10 mouse cellular contexts compared by ENCODE assay signal in genomic region chr11:67153123-67153522, GRCm38 (mm10). TPM values are rescaled to one million over a fixed set of nuclear protein-coding genes. Genes with fewer than 3 reads are reported as not detected.
DNase-seq lines count a peak whose midpoint lies in the region; ATAC-seq and TF ChIP-seq lines count a peak whose summit lies in the region.
"Had no signal": no experiment of that assay in that cellular context is flagged by ENCODE, and none has a peak within 500 bp of the region (broad histone marks: within the 10 kb centered on the region; RNA-seq: fewer than 3 reads in every experiment).

No protein-coding gene starts in this region.

- no peak for TF ChIP-seq POLR2A in thymus, adult 2 months (IDR thresholded peaks at IDR 0.05; ENCODE audit: control insufficient read depth, extremely low read depth, insufficient read depth, low read length, poor library complexity)

- H3K4me2 ChIP-seq in hindbrain, embryonic 16.5 days (ENCODE audit: low read length), result no peak overlapping the region
- H3K4me2 ChIP-seq in hindbrain, embryonic 12.5 days (replicated peaks), result no peak overlapping the region

- no peak overlapping the region for H3K4me3 ChIP-seq in hindbrain, embryonic 16.5 days (ENCODE audit: low read length)
- H3K4me3 ChIP-seq in hindbrain, embryonic 12.5 days, result no peak overlapping the region
- no peak overlapping the region for H3K4me3 ChIP-seq in gastrocnemius, adult 2 months
- H3K4me3 ChIP-seq in limb, embryonic 10.5 days, result no peak overlapping the region
- no peak overlapping the region for H3K4me3 ChIP-seq in thymus, adult 2 months (ENCODE audit: control insufficient read depth, insufficient read depth, low read length)

- TF ChIP-seq CTCF in gastrocnemius, adult 2 months (IDR thresholded peaks at IDR 0.05), result no peak
- no peak for TF ChIP-seq CTCF in thymus, adult 2 months (IDR thresholded peaks at IDR 0.05; ENCODE audit: borderline replicate concordance, control insufficient read depth, extremely low read depth, insufficient read depth, low read length, poor library complexity)

- no peaks in the 10 kb centered on the region for H3K4me1 ChIP-seq in hindbrain, embryonic 16.5 days (ENCODE audit: control insufficient read depth, insufficient read depth, low read depth, low read length)
- no peaks in the 10 kb centered on the region for H3K4me1 ChIP-seq in hindbrain, embryonic 12.5 days
- no peaks in the 10 kb centered on the region for H3K4me1 ChIP-seq in limb, embryonic 10.5 days
- no peaks in the 10 kb centered on the region for H3K4me1 ChIP-seq in thymus, adult 2 months (replicated peaks; ENCODE audit: control insufficient read depth, insufficient read depth, low read length)

- H3K9ac ChIP-seq in hindbrain, embryonic 16.5 days (ENCODE audit: low read depth, low read length), result no peak overlapping the region
- no peak overlapping the region for H3K9ac ChIP-seq in hindbrain, embryonic 12.5 days

- H3K27ac ChIP-seq in hindbrain, embryonic 16.5 days (ENCODE audit: low read depth, low read length), result no peak overlapping the region
- no peak overlapping the region for H3K27ac ChIP-seq in hindbrain, embryonic 12.5 days
- H3K27ac ChIP-seq in gastrocnemius, adult 2 months, result peak overlapping the region; percentile 51
- no peak overlapping the region for H3K27ac ChIP-seq in limb, embryonic 10.5 days
- no peak overlapping the region for H3K27ac ChIP-seq in thymus, adult 2 months (ENCODE audit: control insufficient read depth, insufficient read depth, low read length)
- H3K27ac ChIP-seq: kidney, postnatal 0 days had no signal

- H3K36me3 ChIP-seq in hindbrain, embryonic 16.5 days (ENCODE audit: control insufficient read depth, insufficient read depth, low read length), result no peaks in the 10 kb centered on the region
- H3K36me3 ChIP-seq in hindbrain, embryonic 12.5 days, result no peaks in the 10 kb centered on the region
- H3K36me3 ChIP-seq in limb, embryonic 10.5 days, result no peaks in the 10 kb centered on the region
- H3K36me3 ChIP-seq in thymus, adult 2 months (ENCODE audit: control insufficient read depth, insufficient read depth, low read length), result no peaks in the 10 kb centered on the region

- intact Hi-C loops in gastrocnemius, adult 2 months (cut with DNase I), result no loop called here
- intact Hi-C loops in left cerebral cortex, postnatal 4 days (cut with DNase I), result no loop called here

- H3K27me3 ChIP-seq in hindbrain, embryonic 16.5 days (replicated peaks; ENCODE audit: control insufficient read depth, insufficient read depth, low read length), result no peaks in the 10 kb centered on the region
- H3K27me3 ChIP-seq in hindbrain, embryonic 12.5 days, result no peaks in the 10 kb centered on the region
- no peaks in the 10 kb centered on the region for H3K27me3 ChIP-seq in limb, embryonic 10.5 days (ENCODE audit: low read depth, poor library complexity, severe bottlenecking)
- no peaks in the 10 kb centered on the region for H3K27me3 ChIP-seq in thymus, adult 2 months (ENCODE audit: control insufficient read depth, insufficient read depth, low read length)

- peak; percentile 37 for DNase-seq in brain, embryonic 18.5 days (ENCODE audit: low read depth, low spot score)
- DNase-seq in gastrocnemius, adult 2 months, result peak; percentile 84
- DNase-seq in left cerebral cortex, postnatal 4 days, result peak; percentile 57
- DNase-seq in limb, embryonic 10.5 days (ENCODE audit: low spot score), result no peak
- no peak for DNase-seq in spleen, postnatal 14 days (ENCODE audit: low spot score in 2 of 2)
- no peak for DNase-seq in thymus, adult 2 months

- WGBS in hindbrain, embryonic 16.5 days, result 12% methylated on average over 1 of the region's 1 CpGs
- 18% methylated on average over 1 of the region's 1 CpGs for WGBS in hindbrain, embryonic 12.5 days
- 50% methylated on average over 1 of the region's 1 CpGs for WGBS in limb, embryonic 10.5 days
- WGBS in thymus, adult 2 months, result 50% methylated on average over 1 of the region's 1 CpGs

- peak; percentile 52; the same call in 1 of the 2 replicates for ATAC-seq in hindbrain, embryonic 16.5 days
- ATAC-seq in hindbrain, embryonic 12.5 days (ENCODE audit: low FRiP score), result no peak

- H3K9me3 ChIP-seq in hindbrain, embryonic 16.5 days (ENCODE audit: control insufficient read depth, low read length), result no peaks in the 10 kb centered on the region
- H3K9me3 ChIP-seq in hindbrain, embryonic 12.5 days (replicated peaks), result no peaks in the 10 kb centered on the region
- H3K9me3 ChIP-seq in limb, embryonic 10.5 days (replicated peaks), result no peaks in the 10 kb centered on the region

RNA-seq across cellular contexts. Expression of gene Myh2, which starts 17.7 kb away (rescaled TPM):
- 0.15 and 0.21 TPM in 2 replicates for polyA plus RNA-seq in hindbrain, embryonic 16.5 days (2015; fragmentation: Nextera tagmentation; extraction: Ambion mirVana)
- polyA plus RNA-seq in hindbrain, embryonic 12.5 days (2016; fragmentation: Nextera tagmentation; extraction: Ambion mirVana), result 0.05 TPM in 1 of 2 replicates, not detected in the other
- total RNA-seq in gastrocnemius, adult 2 months (2021), result 1,000 to 10,000 TPM; 1,238 to 3,712 TPM
- total RNA-seq in left cerebral cortex, postnatal 4 days (2021), result under 1 TPM; 0.48 to 0.56 TPM
- polyA plus RNA-seq in limb, embryonic 10.5 days (2016; fragmentation: Nextera tagmentation; extraction: Ambion mirVana), result not detected in 2 replicates
- polyA plus RNA-seq in thymus, adult 2 months (2012; rRNA removed), result 0.03 TPM in 1 of 2 replicates, not detected in the other
- polyA plus RNA-seq: kidney, postnatal 0 days; testis, adult 2 months had no signal

RNA-seq across cellular contexts. Expression of gene Myh1, which starts 46.7 kb away (rescaled TPM):
- 0.10 and 0.13 TPM in 2 replicates for polyA plus RNA-seq in hindbrain, embryonic 16.5 days (2015; fragmentation: Nextera tagmentation; extraction: Ambion mirVana)
- polyA plus RNA-seq in hindbrain, embryonic 12.5 days (2016; fragmentation: Nextera tagmentation; extraction: Ambion mirVana), result 0.10 TPM in 1 of 2 replicates, not detected in the other
- 1,000 to 10,000 TPM; 1,466 to 5,880 TPM for total RNA-seq in gastrocnemius, adult 2 months (2021)
- under 1 TPM; 0.30 to 0.32 TPM for total RNA-seq in left cerebral cortex, postnatal 4 days (2021)
- polyA plus RNA-seq in limb, embryonic 10.5 days (2016; fragmentation: Nextera tagmentation; extraction: Ambion mirVana), result 0.05 TPM in 1 of 2 replicates, not detected in the other
- polyA plus RNA-seq in thymus, adult 2 months (2012; rRNA removed), result 0.04 and 0.09 TPM in 2 replicates
- polyA plus RNA-seq: kidney, postnatal 0 days had no signal

Comparison
In these comparisons a context has a peak if more than half of its experiments do, and no peak if none do; other contexts are left out.
1. DNase-seq: peak in brain, embryonic 18.5 days (single experiment), gastrocnemius, adult 2 months (single experiment) and left cerebral cortex, postnatal 4 days (single experiment); none in limb, embryonic 10.5 days (single experiment), spleen, postnatal 14 days (0 of 2) and thymus, adult 2 months (single experiment).